Mouse (Mus musculus) midbrain, embryonic 15.5 days (tissue): ENCODE results near the gene Rhno1. TPM values are rescaled to one million over a fixed set of nuclear protein-coding genes. Genes with fewer than 3 reads are reported as not detected.

ENCODE experiments used
- ATAC-seq: fragments of 200-750 bp; cut with Nextera tagmentation; replicated peaks from 2 replicates; pipeline ENCODE4 v1.8.0; 2017; ENCODE audit warnings: moderate TSS enrichment
- H3K27ac ChIP-seq: fragments of 300-500 bp; sonication (generic); 2 replicates; pipeline ENCODE4 v1.5.1; 2015; ENCODE audit warnings: mild to moderate bottlenecking, inconsistent platforms
- H3K27me3 ChIP-seq: fragments of 300-500 bp; sonication (generic); replicated peaks from 2 replicates; pipeline ENCODE4 v1.6.1; 2015; ENCODE audit warnings: inconsistent platforms
- H3K36me3 ChIP-seq: fragments of 300-500 bp; sonication (generic); replicated peaks from 2 replicates; pipeline ENCODE4 v1.6.1; 2015; ENCODE audit warnings: inconsistent platforms
- H3K4me1 ChIP-seq: fragments of 300-500 bp; sonication (generic); 2 replicates; pipeline ENCODE4 v1.6.1; 2015; ENCODE audit warnings: inconsistent platforms
- H3K4me2 ChIP-seq: fragments of 300-500 bp; sonication (generic); 2 replicates; pipeline ENCODE4 v1.6.1; 2015; ENCODE audit warnings: inconsistent platforms, mild to moderate bottlenecking, moderate library complexity
- H3K4me3 ChIP-seq: fragments of 300-500 bp; sonication (generic); 2 replicates; pipeline ENCODE4 v1.5.1; 2015; ENCODE audit warnings: mild to moderate bottlenecking, inconsistent platforms
- H3K9ac ChIP-seq: fragments of 300-500 bp; sonication (generic); 2 replicates; pipeline ENCODE4 v1.6.1; 2015; ENCODE audit warnings: mild to moderate bottlenecking, inconsistent platforms
- H3K9me3 ChIP-seq: fragments of 300-500 bp; sonication (generic); 2 replicates; pipeline ENCODE4 v1.6.1; 2016; ENCODE audit warnings: inconsistent platforms
- WGBS: fragments of 180-500 bp; shearing (Covaris S2); methylation state at CpG from one replicate; pipeline ENCODE4 v1.1.7; 2015; ENCODE audit warnings: mixed read lengths; 5-methylcytosine and 5-hydroxymethylcytosine counted together
- polyA plus RNA-seq: library from polyadenylated mRNA; unstranded; fragments of >200 nt; fragmentation: Nextera tagmentation; extraction: Ambion mirVana; gene quantifications from 2 replicates; pipeline ENCODE4 v1.2.1, GENCODE M21; 2015

Rhno1 gene
- polyA plus RNA-seq, 1 experiment from 2014 or later, result 89.4 TPM

- H3K36me3 ChIP-seq, result 0 out of 2 replicates have a peak, but pooled peaks cover 7% of the 10 kb centered on the region
- whole genome bisulfite sequencing, result 0% methylated on average over 27 of the region's 28 CpGs
- ATAC-seq, result peak; percentile 78
Measured at GRCm38 (mm10) chr6:128355201-128355681, 7.5 kb downstream of the Rhno1 start.

GRCm38 (mm10) chr6:128354140-128354539 is 8.6 kb downstream of the Rhno1 start:
- Histone ChIP-seq H3K4me3 (no peak overlapping the region), H3K27me3 (no peaks in the 10 kb centered on the region), H3K9ac (no peak overlapping the region; the same call in 1 of the 2 replicates), H3K27ac (no peak overlapping the region), H3K9me3 (no peaks in the 10 kb centered on the region), H3K36me3 (0 out of 2 replicates have a peak, but pooled peaks cover 7% of the 10 kb centered on the region), H3K4me2 (peak overlapping the region; percentile 25), H3K4me1 (peaks cover 24% of the 10 kb centered on the region)
- no peak for ATAC-seq
- 38% methylated on average over 3 of the region's 3 CpGs for WGBS

More at GRCm38 (mm10) chr6:128355201-128355681, 7.5 kb downstream of the Rhno1 start:
- Histone ChIP-seq H3K9me3 (no peaks in the 10 kb centered on the region), H3K4me3 (peak overlapping the region; percentile 84), H3K27me3 (no peaks in the 10 kb centered on the region), H3K4me2 (peak overlapping the region; percentile 70), H3K9ac (peak overlapping the region; percentile 82), H3K4me1 (peaks cover 21% of the 10 kb centered on the region), H3K27ac (peak overlapping the region; percentile 87)

GRCm38 (mm10) chr6:128349711-128350110 is 13.0 kb downstream of the Rhno1 start:
- peaks cover 16% of the 10 kb centered on the region for H3K4me1 ChIP-seq
- 0 out of 2 replicates have a peak, but pooled peaks have one; percentile 11 for ATAC-seq
- WGBS, result 49% methylated on average over 7 of the region's 7 CpGs
- H3K27me3 ChIP-seq, result no peaks in the 10 kb centered on the region
- no peak overlapping the region for H3K27ac ChIP-seq
- H3K4me3 ChIP-seq, result no peak overlapping the region
- H3K9ac ChIP-seq, result no peak overlapping the region
- H3K4me2 ChIP-seq, result no peak overlapping the region
- H3K9me3 ChIP-seq, result no peaks in the 10 kb centered on the region
- no peaks in the 10 kb centered on the region for H3K36me3 ChIP-seq

- no peak overlapping the region for H3K9ac ChIP-seq
- no peak for ATAC-seq
- 90% methylated on average over 6 of the region's 6 CpGs for WGBS
Measured at GRCm38 (mm10) chr6:128346782-128347181, 15.9 kb downstream of the Rhno1 start.

GRCm38 (mm10) chr6:128345623-128346022 is 17.1 kb downstream of the Rhno1 start:
- WGBS, result 88% methylated on average over 10 of the region's 10 CpGs
- no peak overlapping the region for H3K9ac ChIP-seq
- no peak overlapping the region for H3K4me3 ChIP-seq
- H3K36me3 ChIP-seq, result no peaks in the 10 kb centered on the region
- H3K9me3 ChIP-seq, result no peaks in the 10 kb centered on the region
- ATAC-seq, result no peak
- H3K4me1 ChIP-seq, result peaks cover 4% of the 10 kb centered on the region; the same call in 1 of the 2 replicates
- H3K27ac ChIP-seq, result no peak overlapping the region
- H3K27me3 ChIP-seq, result no peaks in the 10 kb centered on the region
- H3K4me2 ChIP-seq, result no peak overlapping the region

More at GRCm38 (mm10) chr6:128346782-128347181, 15.9 kb downstream of the Rhno1 start:
- H3K27ac ChIP-seq, result no peak overlapping the region
- H3K27me3 ChIP-seq, result no peaks in the 10 kb centered on the region
- H3K4me2 ChIP-seq, result no peak overlapping the region
- H3K4me3 ChIP-seq, result no peak overlapping the region
- no peaks in the 10 kb centered on the region for H3K36me3 ChIP-seq
- H3K9me3 ChIP-seq, result no peaks in the 10 kb centered on the region
- peaks cover 4% of the 10 kb centered on the region; the same call in 1 of the 2 replicates for H3K4me1 ChIP-seq

DNA sequence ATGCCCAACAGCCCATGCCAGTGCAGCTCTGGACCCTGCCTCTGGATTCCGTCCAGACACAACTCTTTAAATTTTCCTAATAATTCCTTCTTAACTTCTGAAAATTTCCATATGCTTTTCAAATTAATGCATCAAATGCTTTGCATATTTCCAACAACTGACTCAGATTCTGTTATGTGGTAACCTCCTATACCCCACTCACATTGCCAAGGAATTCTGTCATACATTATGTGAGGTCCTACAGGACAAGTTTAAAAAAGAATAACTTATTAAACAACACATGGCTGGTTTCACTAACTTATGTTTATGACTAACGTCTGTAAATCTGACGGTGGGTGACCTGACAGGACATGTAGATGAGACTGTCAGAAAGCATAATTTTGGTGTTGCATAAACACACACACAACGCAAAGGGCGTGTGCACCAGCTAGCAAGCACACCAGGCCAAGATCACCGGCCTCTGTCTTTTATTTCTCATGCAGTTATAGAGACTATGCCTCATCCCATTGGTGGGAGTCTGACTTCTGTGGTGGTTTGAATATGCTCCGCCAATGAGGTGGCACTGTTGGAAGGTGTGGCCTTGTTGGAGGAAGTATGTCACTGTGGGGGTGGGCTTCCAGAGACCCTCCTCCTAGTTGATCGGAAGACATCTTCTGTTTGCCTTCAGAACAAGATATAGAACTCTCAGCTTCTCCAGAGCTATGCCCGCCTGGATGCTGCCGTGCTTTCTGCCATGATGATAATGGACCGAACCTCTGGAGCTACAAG is 20.6 kb downstream of the Rhno1 start:
- 96% methylated on average over 11 of the region's 11 CpGs for WGBS
- ATAC-seq, result no peak
- H3K27ac ChIP-seq, result no peak overlapping the region

DNA sequence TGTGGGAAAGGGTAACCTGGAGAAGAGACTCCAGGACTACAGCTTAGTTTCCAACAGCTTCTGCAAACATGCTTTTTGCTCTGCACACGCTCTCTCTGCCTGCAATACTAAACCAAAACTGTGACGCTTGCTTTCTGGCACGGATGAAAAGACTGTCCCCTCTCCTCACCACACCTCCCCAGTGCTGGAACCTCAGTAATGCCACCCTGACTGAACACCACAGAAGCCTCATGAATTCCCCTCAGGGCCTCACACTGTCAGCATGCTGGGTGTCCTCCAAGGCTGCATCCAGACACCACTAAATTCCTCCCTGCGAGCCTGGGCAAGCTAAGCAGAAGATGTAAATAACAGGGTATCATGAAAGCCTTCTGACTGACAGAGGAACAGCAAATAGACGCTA is 23.8 kb downstream of the Rhno1 start:
- Histone ChIP-seq H3K9ac (no peak overlapping the region), H3K4me3 (no peak overlapping the region), H3K27ac (no peak overlapping the region), H3K36me3 (0 out of 2 replicates have a peak, but pooled peaks cover 9% of the 10 kb centered on the region), H3K9me3 (no peaks in the 10 kb centered on the region), H3K4me2 (no peak overlapping the region), H3K27me3 (no peaks in the 10 kb centered on the region), H3K4me1 (peaks cover 11% of the 10 kb centered on the region; the same call in 1 of the 2 replicates)
- 50% methylated on average over 5 of the region's 5 CpGs for WGBS
- no peak for ATAC-seq

More for the DNA sequence above, 20.6 kb downstream of the Rhno1 start:
- Histone ChIP-seq H3K4me3 (no peak overlapping the region), H3K27me3 (no peaks in the 10 kb centered on the region), H3K4me1 (peaks cover 11% of the 10 kb centered on the region; the same call in 1 of the 2 replicates), H3K36me3 (no peaks in the 10 kb centered on the region), H3K9me3 (no peaks in the 10 kb centered on the region), H3K9ac (no peak overlapping the region), H3K4me2 (no peak overlapping the region)

DNA sequence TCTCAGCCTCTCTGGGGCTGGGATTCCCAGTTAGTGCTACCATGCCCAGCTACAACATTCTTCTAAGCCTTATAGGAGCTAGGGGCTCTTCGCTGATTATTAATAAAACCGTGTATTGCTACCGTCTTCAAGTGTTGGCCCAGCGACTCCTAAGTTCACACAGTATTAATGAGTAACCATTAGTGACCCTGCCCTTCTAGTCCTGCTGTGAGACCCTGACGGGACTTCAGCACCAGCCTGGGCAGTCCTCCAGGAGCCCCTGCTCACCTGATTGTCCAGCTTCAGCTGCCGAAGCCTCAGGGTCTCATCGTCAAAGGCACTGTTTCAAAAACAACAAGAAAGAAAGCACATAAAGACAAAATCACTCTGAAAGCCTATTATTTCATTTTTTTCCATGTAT is 25.2 kb downstream of the Rhno1 start:
- Histone ChIP-seq H3K9ac (no peak overlapping the region), H3K27me3 (no peaks in the 10 kb centered on the region), H3K36me3 (peaks cover 13% of the 10 kb centered on the region; the same call in 1 of the 2 replicates), H3K4me1 (peaks cover 11% of the 10 kb centered on the region; the same call in 1 of the 2 replicates), H3K4me2 (no peak overlapping the region), H3K4me3 (no peak overlapping the region), H3K27ac (no peak overlapping the region), H3K9me3 (no peaks in the 10 kb centered on the region)
- ATAC-seq, result no peak
- WGBS, result 83% methylated on average over 7 of the region's 7 CpGs

- H3K27me3 ChIP-seq, result no peaks in the 10 kb centered on the region
- ATAC-seq, result peak; percentile 85
- 0 out of 2 replicates have a peak, but pooled peaks cover 2% of the 10 kb centered on the region for H3K9me3 ChIP-seq
- no peak overlapping the region for H3K4me2 ChIP-seq
- H3K4me3 ChIP-seq, result no peak overlapping the region
- H3K27ac ChIP-seq, result no peak overlapping the region
- WGBS, result 15% methylated on average over 12 of the region's 12 CpGs
- no peak overlapping the region for H3K9ac ChIP-seq
- peaks cover 28% of the 10 kb centered on the region for H3K36me3 ChIP-seq
- peaks cover 11% of the 10 kb centered on the region; the same call in 1 of the 2 replicates for H3K4me1 ChIP-seq
Measured at GRCm38 (mm10) chr6:128334397-128335124, 28.1 kb downstream of the Rhno1 start.

GRCm38 (mm10) chr6:128318317-128318716 is 44.4 kb downstream of the Rhno1 start:
- WGBS, result 13% methylated on average over 4 of the region's 4 CpGs
- Histone ChIP-seq H3K27ac (no peak overlapping the region), H3K36me3 (peaks cover 14% of the 10 kb centered on the region), H3K27me3 (no peaks in the 10 kb centered on the region), H3K4me3 (no peak overlapping the region), H3K4me2 (no peak overlapping the region), H3K4me1 (no peaks in the 10 kb centered on the region), H3K9ac (no peak overlapping the region), H3K9me3 (no peaks in the 10 kb centered on the region)
- peak; percentile 76 for ATAC-seq

- no peaks in the 10 kb centered on the region for H3K36me3 ChIP-seq
- no peaks in the 10 kb centered on the region for H3K4me1 ChIP-seq
- no peak overlapping the region for H3K9ac ChIP-seq
- no peak overlapping the region for H3K27ac ChIP-seq
- H3K4me2 ChIP-seq, result no peak overlapping the region
- H3K4me3 ChIP-seq, result no peak overlapping the region
- H3K9me3 ChIP-seq, result no peaks in the 10 kb centered on the region
- 77% methylated on average over 8 of the region's 8 CpGs for WGBS
- H3K27me3 ChIP-seq, result no peaks in the 10 kb centered on the region
- no peak for ATAC-seq
Measured at GRCm38 (mm10) chr6:128315597-128315996, 47.1 kb downstream of the Rhno1 start.

DNA sequence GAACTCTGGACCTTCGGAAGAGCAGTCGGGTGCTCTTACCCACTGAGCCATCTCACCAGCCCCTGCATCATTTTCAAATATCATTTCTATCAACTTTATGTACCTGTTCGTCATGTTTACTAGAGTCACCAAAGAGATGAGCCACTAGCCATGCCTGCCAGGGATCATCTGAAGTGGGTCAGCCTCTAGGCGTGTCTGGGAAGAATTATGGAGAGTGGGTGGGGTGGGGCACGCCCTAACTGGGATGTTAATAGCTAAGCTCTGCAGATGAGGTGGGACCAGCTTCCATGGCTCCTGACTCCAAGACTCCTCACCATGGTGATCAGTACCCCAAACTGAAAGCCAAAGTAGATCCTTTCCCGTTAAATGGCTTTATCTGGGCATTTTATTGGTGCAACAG is 47.9 kb downstream of the Rhno1 start:
- 90% methylated on average over 6 of the region's 6 CpGs for WGBS
- ATAC-seq, result no peak

More for the DNA sequence above, 47.9 kb downstream of the Rhno1 start:
- Histone ChIP-seq H3K4me3 (no peak overlapping the region), H3K9ac (no peak overlapping the region), H3K4me1 (no peaks in the 10 kb centered on the region), H3K36me3 (no peaks in the 10 kb centered on the region), H3K4me2 (no peak overlapping the region), H3K27ac (no peak overlapping the region), H3K9me3 (no peaks in the 10 kb centered on the region), H3K27me3 (no peaks in the 10 kb centered on the region)
